Mouse (Mus musculus): ENCODE results near the gene Dyrk1a.

The Dyrk1a gene

DNA sequence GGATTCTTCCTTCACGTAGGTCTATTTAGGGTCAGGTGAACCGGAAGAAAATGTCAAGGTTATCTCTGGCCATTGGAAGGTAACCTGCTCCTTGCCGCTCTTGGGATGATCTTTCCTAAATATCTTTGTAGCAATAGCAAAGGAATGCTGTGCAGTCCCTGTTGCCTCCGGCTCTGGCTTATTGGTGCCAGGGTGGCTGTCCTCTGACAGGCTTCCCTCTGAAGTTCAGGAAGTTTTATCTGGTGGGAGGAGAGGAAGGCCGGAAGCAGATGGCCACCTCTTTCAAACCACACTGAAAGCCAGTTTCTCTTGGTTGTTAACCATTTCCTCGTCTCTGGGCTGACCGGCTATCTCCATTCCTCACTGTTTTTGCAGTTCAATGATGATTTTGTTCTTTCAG lies 10.5 kb upstream of the Dyrk1a start:
- no peak for DNase-seq (ENCODE audit: low read depth)

DNA sequence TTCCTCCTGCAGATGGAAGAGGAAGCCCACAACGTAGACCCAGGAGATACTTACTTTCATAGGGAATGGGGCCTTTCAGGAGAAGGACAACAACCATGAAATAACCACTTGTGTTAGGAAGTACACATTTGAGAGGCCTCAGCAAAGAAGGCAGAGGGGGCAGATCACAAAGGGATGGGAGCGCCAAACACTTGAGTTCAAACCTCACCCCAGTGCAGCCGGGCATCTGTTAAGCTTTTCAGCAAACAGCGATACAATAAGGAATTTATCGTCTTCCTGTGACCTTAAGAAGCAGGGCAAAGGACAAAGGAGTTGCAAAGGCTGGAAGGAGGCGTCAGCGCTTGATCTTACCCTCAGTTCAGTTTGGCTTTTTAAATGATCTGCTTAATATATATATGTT lies 10.0 kb upstream of the Dyrk1a start:
- no peak for DNase-seq (ENCODE audit: low read depth)

DNA sequence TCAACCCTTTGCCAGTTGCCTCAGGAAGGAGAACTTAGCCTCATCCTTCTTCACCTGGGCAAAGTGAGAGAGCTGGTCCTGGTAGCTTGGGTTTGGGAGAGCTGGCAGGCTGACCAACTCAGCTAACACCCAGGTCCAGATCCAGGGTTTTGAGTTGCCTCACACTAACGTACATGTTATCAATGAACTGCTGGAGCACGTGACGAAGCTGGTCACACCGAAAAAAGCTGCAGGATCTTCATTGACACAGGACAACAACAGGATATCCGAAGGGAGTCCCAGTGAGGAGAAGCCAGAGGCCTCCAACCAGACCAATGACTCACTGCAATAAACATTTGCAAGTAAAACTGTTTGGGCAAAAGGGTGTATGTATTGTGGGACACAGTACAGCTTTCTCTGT lies 9.2 kb upstream of the Dyrk1a start:
- no peak for DNase-seq (ENCODE audit: low read depth)

DNA sequence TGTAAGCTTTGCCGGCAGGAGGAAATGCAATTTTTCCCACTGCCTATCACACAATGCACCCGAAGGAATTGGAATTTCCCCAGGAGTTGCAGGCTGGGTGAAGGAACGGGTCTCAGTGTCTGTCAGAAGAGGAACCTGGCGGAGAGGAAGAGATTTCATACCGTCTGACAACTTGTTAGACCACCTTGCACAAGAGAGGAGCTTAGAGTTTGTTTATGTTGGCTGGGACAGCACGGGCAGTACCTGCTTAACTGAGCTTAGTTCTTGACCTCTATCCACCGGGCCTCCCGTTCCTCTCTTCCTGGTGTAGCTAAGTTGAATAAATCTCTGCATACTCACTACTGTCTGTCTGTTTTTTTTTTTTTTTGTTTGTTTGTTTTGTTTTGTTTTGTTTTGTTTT lies 3.7 kb upstream of the Dyrk1a start:
- no peak for DNase-seq (ENCODE audit: low read depth)

DNA sequence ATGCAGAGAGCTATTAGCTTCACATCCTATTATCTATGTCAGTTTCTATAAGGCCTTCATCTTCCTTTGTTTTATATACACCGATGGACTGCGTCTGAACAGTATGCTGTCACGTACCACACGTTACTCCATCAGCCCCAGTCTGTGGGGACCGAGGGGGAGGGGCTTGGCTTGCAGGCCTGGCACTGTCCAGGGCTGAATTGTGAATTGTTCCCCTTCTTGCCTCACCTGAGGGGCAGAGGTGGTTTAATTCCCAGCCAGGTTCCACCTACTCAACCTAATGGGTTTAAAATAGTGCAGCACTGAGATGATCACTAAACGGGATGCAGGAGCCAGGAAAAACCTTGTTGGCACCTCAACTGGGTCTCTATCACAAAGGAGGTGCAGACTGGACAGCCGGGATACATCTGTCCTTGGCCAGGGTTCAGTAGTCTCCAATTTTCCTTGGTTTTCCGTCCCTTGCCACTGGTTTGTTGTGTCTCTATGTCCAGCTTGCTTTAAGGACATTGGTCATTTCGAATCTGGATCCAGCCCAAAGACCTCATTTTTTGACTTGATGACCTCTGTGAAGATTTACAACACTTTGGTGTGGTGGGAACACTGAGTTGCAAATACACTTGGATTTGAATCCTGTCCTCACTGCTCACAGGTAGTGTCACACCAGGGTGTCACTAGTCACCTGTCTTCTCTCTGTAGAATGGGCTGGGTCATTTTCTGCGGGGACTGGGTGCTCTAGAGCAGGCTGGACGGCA lies 2.8 kb upstream of the Dyrk1a start:
- no peak for DNase-seq (ENCODE audit: low read depth)

DNA sequence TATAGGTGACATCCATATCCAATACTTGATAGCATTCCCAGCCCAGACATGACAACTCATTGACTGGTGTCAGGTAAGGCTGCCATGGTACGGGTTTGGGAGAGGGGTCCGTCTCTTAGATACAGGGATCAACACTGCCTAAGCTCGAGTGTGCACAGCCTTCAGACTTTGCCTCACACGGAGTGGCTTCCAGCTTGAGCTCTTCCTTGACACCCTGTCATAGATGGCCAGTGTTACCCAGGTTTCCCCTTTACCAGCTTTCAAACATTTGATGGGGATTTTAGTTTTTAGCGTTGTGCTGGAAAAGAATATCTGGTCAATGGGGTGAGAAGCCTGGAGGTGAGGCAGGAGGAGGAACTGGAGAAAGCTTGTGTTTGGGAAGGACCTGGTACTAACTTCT lies 2.1 kb upstream of the Dyrk1a start:
- no peak for DNase-seq (ENCODE audit: low read depth)

DNA sequence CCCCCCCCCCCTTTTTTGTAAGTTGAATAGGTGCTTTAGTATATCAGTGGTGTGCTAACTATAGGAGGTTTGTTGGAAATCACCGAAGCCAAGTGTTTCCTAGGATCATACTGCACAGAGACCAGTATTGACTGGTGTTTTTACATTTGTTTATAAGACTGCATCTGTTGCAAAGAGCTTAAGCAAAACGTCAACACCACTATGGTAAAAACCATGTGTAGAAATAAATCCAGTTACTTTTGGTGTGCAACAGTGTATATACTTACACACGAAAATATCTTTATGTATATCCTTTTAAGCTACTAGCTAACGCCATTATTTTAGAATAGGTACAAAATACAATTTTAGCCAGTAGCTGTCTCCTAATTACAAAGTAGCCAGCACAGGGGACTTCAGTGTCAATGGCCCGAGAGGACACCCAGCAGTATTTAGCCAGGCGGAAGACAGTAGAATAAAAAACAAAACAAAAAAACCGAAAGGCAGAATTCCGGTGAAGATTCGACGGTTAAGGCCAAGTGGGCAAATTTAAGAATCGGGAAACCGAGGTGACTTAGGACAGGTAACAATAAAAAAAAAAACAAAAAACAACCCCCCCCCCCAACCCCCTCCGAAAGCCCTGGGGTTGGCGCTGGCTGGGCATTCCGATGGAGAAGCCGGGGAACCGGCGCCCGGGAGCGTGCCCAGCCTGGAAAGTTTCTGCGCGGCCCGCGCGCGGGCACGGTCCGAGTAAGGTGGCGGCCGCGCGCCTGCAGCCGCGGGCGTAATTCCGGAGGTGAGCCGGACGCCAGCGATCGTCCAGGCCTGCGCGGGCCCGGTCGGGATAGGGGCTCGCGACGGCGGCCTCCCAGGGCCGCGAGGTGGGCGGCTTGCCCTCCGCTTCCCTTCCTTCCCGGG lies 1.2 kb upstream of the Dyrk1a start:
- DNase-seq (ENCODE audit: low read depth): no peak

DNA sequence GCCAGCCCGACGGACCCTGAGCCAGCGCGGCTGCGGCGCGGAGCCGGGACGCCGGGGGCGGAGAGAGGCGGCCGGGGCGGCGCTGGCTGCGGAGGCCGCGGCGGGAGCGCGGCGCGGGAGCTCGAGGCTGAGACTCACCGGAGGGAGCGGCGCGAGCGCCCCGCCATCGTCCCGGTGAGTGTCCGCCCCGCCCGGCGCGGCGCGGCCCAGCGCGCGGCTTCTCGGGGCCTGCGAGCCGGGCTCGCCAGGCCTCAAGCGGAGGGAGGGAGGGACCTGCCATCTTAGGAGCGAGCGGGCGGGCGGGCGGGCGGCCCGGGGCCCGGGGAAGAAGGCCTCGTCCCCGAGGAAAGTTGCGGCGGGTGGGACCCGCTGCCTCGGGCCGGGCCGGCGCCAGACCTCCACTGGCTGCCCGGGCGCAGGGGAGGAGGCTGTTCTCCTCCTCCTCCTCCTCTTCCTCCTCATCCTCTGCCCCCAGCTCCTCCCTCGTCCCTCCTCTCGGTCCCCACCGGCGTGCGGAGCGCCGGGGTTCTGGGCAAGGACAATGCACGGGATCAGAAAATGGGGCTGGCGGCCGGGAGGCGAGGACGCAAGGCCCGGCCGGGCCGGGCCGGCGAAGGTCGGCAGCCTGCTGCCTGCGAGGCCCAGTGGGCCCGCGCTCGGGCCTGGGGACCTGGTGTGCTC lies 691 bp downstream of the Dyrk1a start:
- no peak for DNase-seq (ENCODE audit: low read depth)

DNA sequence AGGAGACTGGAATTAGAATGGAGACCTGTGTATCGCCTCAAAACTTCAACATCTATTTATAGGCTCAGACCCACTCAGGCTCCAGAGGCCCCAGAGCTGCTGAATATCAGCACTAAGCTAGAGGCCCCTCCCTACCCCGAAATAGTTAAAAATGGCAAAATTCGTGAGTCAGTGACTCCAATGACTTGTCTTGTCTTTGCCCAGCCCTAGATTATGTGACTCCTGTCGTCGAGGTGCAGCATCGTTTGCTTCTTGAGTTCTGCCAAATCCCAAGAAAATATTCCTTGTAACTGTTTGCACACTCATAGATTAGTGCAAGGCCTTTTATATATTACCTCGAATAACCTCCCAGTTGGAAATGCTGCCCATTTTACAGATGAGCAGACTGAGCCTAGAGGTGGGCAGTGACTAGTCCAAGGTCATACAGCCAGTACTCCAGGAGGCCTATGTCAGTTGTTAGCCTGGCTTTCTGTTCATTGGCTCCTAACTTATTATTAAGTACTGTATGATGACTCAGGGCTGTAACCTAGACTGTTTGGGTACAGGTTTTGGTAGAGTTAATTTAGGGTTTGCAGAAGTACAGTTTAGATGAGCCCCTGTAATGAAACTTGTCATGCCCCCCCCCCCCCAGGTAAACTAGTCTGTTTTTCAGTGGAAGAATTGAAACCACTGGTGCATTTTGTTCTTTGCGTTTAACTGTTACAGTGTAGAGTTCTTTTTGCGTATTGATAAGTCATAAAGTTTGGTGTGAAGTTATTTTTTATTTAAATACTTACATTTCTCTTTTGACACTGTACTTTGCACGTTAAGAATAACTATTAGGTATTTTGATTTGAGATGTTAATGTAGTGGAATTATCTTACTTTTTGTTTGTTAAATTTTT lies 1.5 kb downstream of the Dyrk1a start:
- DNase-seq (ENCODE audit: low read depth): no peak

DNA sequence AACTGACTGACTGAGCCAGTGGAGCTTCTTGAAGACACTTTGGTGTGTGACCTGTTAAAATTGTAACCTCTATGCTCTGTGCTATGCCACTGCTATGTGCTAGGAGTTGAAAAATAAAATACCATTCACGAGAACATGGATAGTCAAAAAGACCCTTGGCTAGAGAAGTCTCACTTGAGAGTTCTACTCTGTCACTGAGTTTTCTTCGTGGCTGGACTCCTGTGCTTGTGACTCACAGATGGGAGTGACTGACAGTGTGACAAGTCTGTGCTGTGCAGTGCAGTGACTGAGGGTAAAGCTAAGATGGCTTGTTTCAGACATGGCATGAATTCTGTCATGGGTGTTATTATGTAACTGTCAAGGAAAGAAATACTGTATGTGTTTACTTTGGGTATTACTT lies 2.6 kb downstream of the Dyrk1a start:
- DNase-seq (ENCODE audit: low read depth): no peak

DNA sequence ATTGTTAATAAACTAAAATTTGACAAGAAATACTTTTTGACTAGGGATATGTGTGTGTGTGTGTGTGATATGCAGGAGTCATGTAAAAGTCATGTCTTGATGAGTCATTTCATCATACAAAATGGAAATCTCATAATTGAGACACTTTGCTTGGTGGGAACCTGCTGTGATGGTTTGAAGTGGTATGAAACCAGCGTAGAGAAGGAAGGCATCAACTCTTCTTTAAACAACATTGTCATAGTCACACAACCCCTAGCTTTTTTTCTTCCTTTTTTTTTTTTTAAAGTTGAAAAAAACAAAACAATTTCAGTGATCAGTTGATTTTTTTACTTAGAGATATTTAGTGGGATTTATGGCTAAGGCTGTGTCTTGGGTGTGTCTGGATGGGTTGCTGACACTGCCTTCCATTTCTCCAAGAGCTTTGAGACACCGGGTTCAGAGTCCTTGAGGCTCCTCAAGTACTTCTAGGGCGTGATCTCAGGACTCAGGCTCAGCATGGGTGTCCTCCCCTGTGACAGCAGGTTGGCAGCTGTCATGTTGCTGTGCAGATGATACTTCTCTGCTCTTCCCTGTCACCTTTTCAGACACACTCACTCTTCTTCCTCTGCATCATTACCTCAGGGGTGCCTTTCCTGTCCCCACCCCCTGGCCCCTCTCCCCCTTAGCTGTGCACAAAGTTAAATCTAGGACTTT lies 4.4 kb downstream of the Dyrk1a start:
- DNase-seq (ENCODE audit: low read depth): no peak

DNA sequence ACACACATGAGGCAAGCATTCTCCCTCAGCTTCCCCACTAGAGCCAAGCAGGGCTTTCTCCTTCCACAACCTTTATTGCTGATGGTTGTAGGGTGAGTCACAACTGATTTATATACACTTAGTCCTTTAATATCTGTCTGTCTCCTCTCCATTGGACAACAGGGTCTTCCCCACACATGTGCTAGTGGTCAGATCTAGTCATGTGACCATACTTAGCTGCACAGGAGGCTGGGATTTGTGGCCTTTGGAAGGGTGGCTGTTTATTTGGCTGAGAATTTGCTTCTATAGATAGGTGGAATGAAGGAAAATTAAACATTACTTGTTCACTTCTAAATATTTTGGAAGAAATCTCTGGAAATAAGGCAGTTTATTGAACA lies 4.9 kb downstream of the Dyrk1a start:
- no peak for DNase-seq (ENCODE audit: low read depth)

DNA sequence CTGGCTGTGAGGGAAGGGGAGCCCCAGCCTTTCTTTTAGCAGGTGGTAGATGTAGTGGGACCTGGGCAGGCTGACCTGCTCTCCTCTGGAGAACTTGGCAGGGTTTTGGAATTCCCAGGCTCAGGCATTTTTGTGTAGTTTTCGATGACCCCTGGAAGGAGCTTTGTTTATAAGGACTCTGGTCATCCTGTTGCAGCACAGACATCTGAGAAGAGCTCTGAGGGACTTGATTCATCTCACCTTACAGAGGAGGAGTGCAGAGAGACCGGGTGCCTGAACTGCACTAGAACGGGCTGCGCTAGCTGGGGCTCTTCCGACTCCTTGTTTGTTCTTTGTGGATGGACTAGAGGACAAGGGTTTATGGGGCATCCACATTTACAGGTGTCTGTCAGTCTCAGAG lies 5.9 kb downstream of the Dyrk1a start:
- DNase-seq (ENCODE audit: low read depth): no peak

DNA sequence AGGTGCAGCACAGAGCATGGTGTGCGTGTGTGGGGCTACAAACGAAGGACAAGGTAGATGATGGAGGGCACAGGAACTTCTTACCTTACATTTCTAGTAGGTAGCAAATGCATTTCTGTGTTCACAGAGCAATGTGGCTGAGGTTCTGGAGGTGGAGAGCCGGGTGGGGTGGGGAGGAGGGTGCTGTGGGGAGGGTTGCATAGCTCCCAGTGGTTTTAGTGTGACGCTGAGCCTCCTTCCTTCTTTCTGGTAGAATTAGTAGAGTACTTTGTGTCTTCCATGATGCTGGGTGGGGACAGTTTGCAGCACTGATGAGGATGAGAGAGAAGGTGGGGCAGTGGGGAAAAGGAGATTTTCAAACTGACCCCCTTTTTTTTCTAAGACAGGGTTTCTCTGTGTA lies 9.5 kb downstream of the Dyrk1a start:
- no peak for DNase-seq (ENCODE audit: low read depth)

DNA sequence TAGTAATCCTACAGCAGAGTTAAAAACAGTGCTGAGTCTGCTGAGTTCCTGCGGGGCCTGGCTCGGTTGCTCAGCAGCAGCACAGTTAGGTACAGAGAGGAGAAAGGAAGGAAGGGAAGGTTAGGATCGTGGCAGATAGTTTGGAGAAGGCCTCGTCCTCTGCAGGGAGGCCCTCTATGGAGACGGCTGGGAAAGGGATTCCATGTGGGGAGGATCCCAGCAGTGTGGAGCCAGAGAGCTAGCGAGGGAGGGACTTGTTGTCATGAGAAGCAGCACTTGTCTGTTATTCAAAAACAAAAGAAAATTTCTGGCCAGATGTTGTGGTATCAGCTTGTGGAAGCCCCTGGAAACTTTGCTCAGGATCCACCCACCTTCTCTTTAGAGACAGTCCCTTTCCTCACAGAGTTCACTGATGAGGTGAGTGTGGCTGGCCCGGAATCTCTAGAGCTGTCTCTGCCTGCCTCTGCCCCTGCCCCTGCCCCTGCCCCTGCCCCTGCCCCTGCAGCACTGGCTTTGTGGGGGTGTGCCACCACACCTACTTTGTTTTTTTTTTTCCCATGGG lies 11.1 kb downstream of the Dyrk1a start:
- no peak for DNase-seq (ENCODE audit: low read depth)

DNA sequence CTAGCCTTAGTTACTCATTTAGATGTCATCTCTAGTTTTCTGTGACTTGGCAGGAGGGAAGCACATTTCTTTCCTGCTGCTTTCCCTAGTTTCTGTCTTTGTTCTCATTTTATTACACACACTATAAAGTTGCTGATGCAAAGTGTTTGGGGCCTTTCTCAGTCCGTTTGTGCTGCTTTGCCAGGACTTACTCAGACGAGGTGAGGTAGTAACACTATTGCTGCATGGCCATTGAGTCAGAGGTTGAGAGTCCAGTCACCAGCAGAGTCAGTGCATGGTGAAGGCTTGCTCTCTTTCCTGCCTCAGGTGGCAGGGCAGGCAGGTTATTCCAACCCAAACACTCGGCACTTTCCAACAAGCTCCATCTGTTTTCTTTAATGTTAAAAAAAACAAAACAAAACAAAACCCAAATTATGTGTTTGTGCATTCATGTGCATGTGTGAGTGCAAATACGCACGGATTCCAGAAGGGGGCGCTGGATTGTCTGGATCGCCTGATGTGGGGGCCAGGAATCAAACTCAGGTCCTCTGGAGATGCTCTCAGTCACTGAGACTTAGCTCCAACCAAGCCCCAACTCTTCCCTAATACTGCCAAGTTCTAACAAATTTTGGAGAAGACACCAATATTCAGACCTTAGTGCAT lies 16.7 kb downstream of the Dyrk1a start:
- DNase-seq (ENCODE audit: low read depth): no peak

DNA sequence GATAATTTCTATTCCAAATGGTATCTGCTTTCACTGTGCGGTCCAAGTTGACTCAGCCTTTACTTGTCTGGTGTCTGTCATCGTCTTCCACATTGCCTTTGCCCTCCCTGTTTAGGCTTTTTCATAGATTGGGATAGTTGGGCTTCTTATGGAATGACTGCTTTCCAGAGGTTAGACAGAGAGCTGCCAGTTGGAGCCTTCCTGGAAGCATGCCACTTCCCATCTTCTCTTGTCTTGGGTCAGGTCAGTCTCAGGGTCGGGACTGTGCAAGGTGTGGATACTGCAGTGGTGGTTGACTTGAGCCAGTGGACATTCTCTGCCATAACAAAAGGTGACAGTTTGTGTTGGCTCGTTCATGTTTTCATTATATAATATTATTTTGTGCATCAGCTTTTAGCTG lies 17.7 kb downstream of the Dyrk1a start:
- no peak for DNase-seq (ENCODE audit: low read depth)

DNA sequence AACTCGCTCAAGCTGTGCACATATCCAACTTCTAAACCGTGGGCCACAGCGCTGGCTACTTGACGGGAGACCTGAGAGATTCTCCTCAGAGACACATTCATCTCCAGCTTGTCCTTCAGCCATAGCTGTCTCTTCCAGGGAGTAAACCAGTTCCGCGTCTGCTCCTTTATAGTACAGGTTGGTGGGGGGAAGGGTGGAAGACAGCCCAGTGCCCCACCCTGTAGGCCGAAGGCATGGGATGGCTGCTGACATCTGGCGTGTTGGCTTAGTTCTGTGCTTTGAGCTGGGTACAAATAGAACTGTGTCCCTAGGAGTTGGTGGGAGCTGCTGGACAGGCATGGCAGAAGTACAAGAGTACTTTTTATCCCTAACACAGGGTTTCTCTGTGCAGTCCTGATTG lies 18.4 kb downstream of the Dyrk1a start:
- DNase-seq (ENCODE audit: low read depth): no peak

DNA sequence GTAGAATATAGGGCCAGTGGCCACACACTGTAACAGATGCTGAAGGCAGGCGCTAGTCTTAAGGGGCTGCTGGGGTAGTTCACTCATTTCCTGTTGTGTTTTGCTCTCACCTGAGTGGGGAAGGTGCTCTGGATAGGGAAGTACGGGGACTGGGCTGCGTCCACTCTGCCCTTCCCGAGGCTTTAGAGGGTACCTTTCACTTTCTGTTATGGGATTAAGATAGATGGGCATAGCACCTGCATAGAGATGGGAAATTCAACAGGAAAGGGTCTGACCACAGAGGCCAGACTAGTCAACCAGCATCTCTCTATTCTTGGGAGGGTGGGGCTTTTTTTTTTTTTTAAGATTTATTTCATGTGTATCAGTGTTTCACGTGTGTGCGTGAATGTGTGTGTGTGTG lies 19.2 kb downstream of the Dyrk1a start:
- no peak for DNase-seq (ENCODE audit: low read depth)

DNA sequence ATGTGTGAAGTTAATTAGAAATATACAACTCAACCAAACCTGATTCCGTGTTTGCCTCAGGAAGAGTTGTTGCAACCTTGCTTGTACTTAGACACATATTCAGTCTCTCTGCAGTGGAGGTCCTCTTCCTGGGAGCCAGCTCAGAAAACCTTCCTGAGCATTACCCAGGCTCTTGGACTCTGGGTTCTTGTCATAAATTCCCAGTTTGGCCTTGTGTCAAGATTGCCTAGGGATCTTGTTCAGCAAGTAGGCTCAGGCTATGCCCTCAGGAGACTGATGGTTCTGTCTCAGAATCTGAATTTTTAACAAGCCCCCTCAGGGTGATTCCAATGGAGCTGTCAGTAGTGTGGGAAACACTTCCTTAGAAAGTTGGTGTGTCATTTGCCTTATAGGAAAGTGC lies 19.8 kb downstream of the Dyrk1a start:
- DNase-seq (ENCODE audit: low read depth): no peak

DNA sequence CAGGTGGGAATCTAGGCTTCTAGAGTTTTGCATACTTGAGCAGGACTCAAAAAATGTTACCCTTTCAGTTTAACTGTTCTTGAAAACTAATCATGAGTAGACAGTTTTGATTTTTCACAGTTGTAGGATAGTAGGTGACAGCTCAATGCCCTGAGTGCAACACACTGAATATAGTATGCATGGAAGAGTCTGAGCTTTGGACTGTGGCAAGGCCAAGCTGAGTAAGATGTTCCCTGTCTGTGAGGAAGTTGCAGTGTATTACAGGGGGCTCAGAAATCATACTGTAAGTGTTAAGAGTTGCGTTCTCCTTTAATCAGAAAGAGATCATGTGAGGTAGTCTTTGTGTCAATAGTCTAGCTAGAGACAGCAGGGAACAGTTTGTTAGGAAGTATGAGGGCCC lies 20.4 kb downstream of the Dyrk1a start:
- DNase-seq (ENCODE audit: low read depth): no peak

All from c-Kit-positive CD71-negative TER-119-negative erythroid progenitor cells, embryonic 14.5 days (primary cell).